Mouse (Mus musculus): ENCODE results near the gene Amigo2. TPM values are rescaled to one million over a fixed set of nuclear protein-coding genes. Genes with fewer than 3 reads are reported as not detected.
A peak's percentile ranks its signal among the peaks of the same experiment; 100 is the strongest.

Gene Amigo2
- total RNA-seq, 2 experiments from 2014 or later = 4.9 to 6.0 TPM

DNA sequence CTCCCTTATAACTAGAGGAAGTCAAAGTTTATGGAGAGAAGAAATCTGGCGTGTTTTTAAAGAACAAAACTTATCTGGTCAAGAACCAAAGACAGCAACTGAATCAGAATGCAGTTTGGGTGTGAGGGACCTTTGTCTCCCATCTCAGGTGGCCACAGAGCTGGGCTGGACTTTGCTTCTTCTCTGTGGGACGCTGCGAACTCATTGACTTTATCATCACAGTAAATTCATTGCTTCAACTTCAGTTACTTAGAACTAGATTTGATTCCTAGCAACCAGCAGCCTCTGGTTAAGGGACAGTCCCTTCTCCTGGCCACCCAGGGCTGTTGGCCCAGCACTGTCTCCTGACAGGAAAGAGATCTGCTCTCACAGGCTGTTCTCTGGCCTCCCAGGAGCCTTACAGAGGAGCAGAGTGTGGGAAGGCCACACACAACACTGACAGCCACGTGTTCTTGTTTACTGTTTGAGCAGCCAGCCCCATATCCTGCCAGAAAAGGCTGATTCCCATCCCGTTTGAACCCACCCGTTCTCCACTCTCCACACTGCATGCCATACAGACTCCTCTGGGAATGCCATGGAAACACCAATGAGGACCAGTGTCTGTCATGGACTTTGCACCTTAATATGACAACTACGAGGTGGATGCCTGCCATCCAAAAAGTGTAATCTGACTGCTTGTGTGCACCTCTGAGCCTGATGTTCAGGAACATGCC, 25.1 kb upstream of the Amigo2 start:
- DNase-seq = no peak
- intact Hi-C loops (cut with DNase I) = no loop called here

- intact Hi-C loops (cut with DNase I) = no loop called here
- DNase-seq = no peak
These were observed 20.1 kb upstream of the Amigo2 start for GRCm38 (mm10) chr15:97267094-97267695.

- intact Hi-C loops (cut with DNase I) = no loop called here
- DNase-seq = no peak
These were observed 19.3 kb upstream of the Amigo2 start for GRCm38 (mm10) chr15:97266236-97266845.

DNA sequence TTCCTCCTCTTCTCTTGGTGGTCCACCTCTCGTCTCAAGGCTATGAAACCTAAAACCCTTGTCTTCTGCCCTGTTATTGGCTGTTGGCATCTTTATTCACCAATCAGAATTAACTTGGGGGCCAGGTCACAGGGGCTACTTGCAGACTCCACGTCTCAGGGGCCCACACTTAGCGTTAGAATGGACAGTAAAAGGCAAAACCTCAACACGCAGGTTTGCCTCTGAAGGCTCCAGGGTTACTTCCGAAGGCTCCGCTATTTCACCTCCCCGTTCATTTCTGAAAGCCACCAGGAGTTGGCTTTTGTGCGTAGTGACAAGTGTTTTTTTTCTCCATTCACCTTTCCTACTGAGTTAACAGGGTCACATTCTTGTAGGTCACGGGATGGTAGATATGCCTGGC, 15.2 kb upstream of the Amigo2 start:
- no peak for DNase-seq
- intact Hi-C loops (cut with DNase I) = no loop called here

DNA sequence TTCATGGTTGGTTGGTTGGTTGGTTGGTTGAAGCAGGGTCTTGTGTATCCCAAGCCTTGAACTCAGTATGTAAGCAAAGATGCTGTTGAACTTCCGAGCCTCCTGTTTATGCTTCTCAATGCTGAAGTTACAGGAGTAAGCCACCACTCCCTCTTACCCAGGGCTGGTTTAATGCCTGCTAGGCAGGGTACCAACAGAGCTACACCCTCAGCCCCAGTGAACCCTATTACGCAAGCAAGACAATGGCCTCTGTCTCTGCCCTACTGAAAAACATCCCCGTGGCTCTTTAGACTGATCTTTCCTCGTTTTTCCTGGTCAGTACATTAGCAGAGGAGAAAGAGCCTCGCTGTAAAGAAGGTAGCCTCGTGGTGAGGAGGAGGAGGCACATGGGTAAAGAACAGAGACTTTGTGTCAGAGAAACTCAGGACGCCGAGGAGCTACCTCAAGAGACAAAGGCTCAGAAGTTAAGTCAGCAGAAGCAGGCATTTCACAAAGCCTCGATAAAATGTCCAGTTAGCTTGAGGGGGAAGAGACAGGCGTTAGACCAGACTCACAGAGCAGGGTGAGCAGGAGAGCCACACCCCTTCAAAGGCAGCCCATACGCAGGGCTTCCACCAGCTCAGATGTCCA, 13.0 kb upstream of the Amigo2 start:
- no peak for DNase-seq
- intact Hi-C loops (cut with DNase I) = no loop called here

- intact Hi-C loops (cut with DNase I) = no loop called here
These were observed 12.2 kb upstream of the Amigo2 start for GRCm38 (mm10) chr15:97259300-97259699.

GRCm38 (mm10) chr15:97258483-97259230, 11.6 kb upstream of the Amigo2 start:
- intact Hi-C loops (cut with DNase I) = no loop called here
- no peak for DNase-seq

More at GRCm38 (mm10) chr15:97259300-97259699, 12.2 kb upstream of the Amigo2 start:
- no peak for DNase-seq

- DNase-seq = no peak
- intact Hi-C loops (cut with DNase I) = no loop called here
These were observed 10.2 kb upstream of the Amigo2 start for GRCm38 (mm10) chr15:97257206-97257775.

- no peak for DNase-seq
- intact Hi-C loops (cut with DNase I) = no loop called here
These were observed 9.3 kb upstream of the Amigo2 start for GRCm38 (mm10) chr15:97256411-97256810.

GRCm38 (mm10) chr15:97255800-97256199, 8.7 kb upstream of the Amigo2 start:
- intact Hi-C loops (cut with DNase I) = no loop called here
- no peak for DNase-seq

GRCm38 (mm10) chr15:97254375-97254774, 7.3 kb upstream of the Amigo2 start:
- intact Hi-C loops (cut with DNase I) = no loop called here
- DNase-seq = no peak

GRCm38 (mm10) chr15:97252493-97253034, 5.5 kb upstream of the Amigo2 start:
- DNase-seq = no peak
- intact Hi-C loops (cut with DNase I) = no loop called here

GRCm38 (mm10) chr15:97249322-97249721, 2.2 kb upstream of the Amigo2 start:
- DNase-seq = no peak
- intact Hi-C loops (cut with DNase I) = loop anchor here (5.0 kb wide), 2 partner anchors 333 to 962 kb away; partner anchors contain the start of gene Arid2

- DNase-seq = peak in 1 of 2 experiments; percentile 22
- intact Hi-C loops (cut with DNase I) = loop anchor here (5.0 kb wide), 2 partner anchors 334 to 961 kb away; partner anchors contain the start of gene Arid2
These were observed 1.2 kb upstream of the Amigo2 start for GRCm38 (mm10) chr15:97248296-97248695.

- DNase-seq = peak in 1 of 2 experiments; percentile 55
- intact Hi-C loops (cut with DNase I) = loop anchor here (5.0 kb wide), 2 partner anchors 335 to 960 kb away; partner anchors contain the start of gene Arid2
These were observed 689 bp upstream of the Amigo2 start for GRCm38 (mm10) chr15:97247791-97248161.

DNA sequence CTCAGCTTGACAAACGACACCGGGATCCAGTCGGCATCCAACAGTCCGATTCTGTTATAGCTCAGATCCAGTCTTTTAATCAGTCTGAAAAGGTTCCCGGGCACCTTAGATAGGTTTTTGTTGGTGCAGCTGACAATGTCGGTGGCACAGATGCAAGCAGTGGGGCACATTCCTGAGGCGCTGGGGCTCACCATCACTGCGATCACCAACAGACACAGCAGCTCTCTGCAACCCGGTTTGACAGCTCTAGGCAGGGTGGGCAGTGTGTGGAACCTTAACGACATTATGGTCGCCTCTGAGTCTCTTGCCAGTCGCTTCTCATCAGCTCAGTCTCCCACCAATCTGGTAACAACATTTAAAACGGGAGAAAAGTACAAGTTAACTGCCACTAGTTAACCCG, 831 bp downstream of the Amigo2 start:
- intact Hi-C loops (cut with DNase I) = loop anchor here (5.0 kb wide), 2 partner anchors 336 to 959 kb away; partner anchors contain the start of gene Arid2
- DNase-seq = no peak

GRCm38 (mm10) chr15:97245392-97245791, 1.7 kb downstream of the Amigo2 start:
- intact Hi-C loops (cut with DNase I) = loop anchor here (5.0 kb wide), 2 partner anchors 337 to 958 kb away; partner anchors contain the start of gene Arid2
- no peak for DNase-seq

GRCm38 (mm10) chr15:97236943-97237342, 10.1 kb downstream of the Amigo2 start:
- intact Hi-C loops (cut with DNase I) = loop anchor here (2.0 kb wide), 1 partner anchor 426 kb away; no protein-coding TSS in a partner anchor
- DNase-seq = peak; percentile 44 to 70

GRCm38 (mm10) chr15:97235183-97235582, 11.9 kb downstream of the Amigo2 start:
- DNase-seq = peak; percentile 61 to 70

More at GRCm38 (mm10) chr15:97235183-97235582, 11.9 kb downstream of the Amigo2 start:
- intact Hi-C loops (cut with DNase I) = loop anchor here (2.0 kb wide), 1 partner anchor 38 kb away; no protein-coding TSS in a partner anchor
